In the genomic region with DNA sequence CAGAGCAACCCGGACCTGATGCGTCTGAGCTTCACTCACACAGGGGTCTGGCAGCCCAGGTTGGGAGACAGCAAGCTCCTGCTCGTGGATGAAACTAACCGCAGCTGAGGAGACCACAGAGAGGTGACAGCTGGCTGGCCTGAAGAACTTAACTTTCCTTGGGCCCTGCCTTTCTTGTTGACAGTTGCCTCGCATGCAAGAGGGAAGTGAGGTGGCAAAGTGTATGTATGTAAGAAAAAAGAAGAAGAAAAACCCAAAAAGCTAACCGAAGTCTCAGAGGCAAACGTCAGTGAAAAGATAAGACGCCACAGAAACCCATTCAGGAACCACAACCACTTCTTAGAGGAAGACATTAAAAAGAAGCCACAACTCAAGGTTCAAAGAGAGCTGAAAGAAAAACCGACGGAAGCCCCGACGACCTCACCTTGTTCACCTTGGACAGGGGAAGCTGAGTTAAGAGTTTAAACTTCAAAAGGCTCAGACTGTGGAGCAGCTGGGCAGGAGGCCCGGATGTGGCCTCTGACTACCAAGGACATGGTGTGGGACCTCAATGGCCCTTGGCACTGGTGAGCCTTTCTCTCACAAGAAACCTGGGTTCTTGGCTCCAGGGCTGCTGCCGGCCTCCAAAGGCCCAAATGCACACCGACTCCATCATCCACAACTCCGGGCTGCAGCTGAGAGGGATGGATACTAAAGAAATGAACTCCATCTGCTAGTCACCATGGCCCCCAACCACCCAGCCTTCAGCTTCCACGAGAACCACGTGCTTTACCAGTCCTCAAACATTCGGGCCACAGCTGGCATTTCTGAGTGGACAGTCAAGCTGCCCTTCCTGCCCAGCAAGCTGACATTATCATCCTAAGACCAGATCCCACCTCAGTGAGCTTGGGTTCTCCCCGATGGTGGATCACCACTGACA, we compare ENCODE assay signal across 7 mouse cellular contexts. TPM values are rescaled to one million over a fixed set of nuclear protein-coding genes. Genes with fewer than 3 reads are reported as not detected.
DNase-seq lines count a peak whose midpoint lies in the region; ATAC-seq lines count a peak whose summit lies in the region.

No protein-coding gene starts in this region.

- no peak for ATAC-seq in forebrain, embryonic 11.5 days (replicated peaks; ENCODE audit: low FRiP score)
- no peak for ATAC-seq in kidney, embryonic 16.5 days (ENCODE audit: low FRiP score, low TSS enrichment)

- H3K9me3 ChIP-seq in forebrain, embryonic 11.5 days (ENCODE audit: control insufficient read depth, low read length) = no peaks in the 10 kb centered on the region
- no peaks in the 10 kb centered on the region for H3K9me3 ChIP-seq in kidney, embryonic 16.5 days (ENCODE audit: low read length)

- H3K4me3 ChIP-seq in forebrain, embryonic 11.5 days (ENCODE audit: low read depth, low read length) = peak overlapping the region; percentile 82
- peak overlapping the region; percentile 86 for H3K4me3 ChIP-seq in kidney, embryonic 16.5 days (ENCODE audit: low read length)

- no peak overlapping the region for H3K27ac ChIP-seq in forebrain, embryonic 11.5 days (ENCODE audit: low read depth, low read length)
- no peak overlapping the region for H3K27ac ChIP-seq in kidney, embryonic 16.5 days (ENCODE audit: low read length)

- 75% methylated on average over 20 of the region's 20 CpGs for WGBS in forebrain, embryonic 11.5 days
- 55% methylated on average over 20 of the region's 20 CpGs for WGBS in kidney, embryonic 16.5 days

- DNase-seq in thymus, postnatal 14 days = peak; percentile 21
- no peak for DNase-seq in thymus, postnatal 4 days
- no peak for DNase-seq in forebrain, embryonic 11.5 days (ENCODE audit: low spot score)
- DNase-seq in neural tube, embryonic 10.5 days (ENCODE audit: extremely low spot score, low spot score) = peak; percentile 29
- no peak for DNase-seq in urinary bladder, postnatal 10 days (ENCODE audit: low spot score)
- DNase-seq in frontal cortex, postnatal 10 days (ENCODE audit: low spot score in 2 of 2) = no peak

- H3K27me3 ChIP-seq in forebrain, embryonic 11.5 days (ENCODE audit: control insufficient read depth, insufficient read depth, low read length) = no peaks in the 10 kb centered on the region
- H3K27me3 ChIP-seq in kidney, embryonic 16.5 days (ENCODE audit: insufficient read depth, low read length) = no peaks in the 10 kb centered on the region

- peak overlapping the region; percentile 81 for H3K9ac ChIP-seq in forebrain, embryonic 11.5 days (ENCODE audit: low read length)
- H3K9ac ChIP-seq in kidney, embryonic 16.5 days (replicated peaks; ENCODE audit: low read length) = peak overlapping the region; percentile 81

- H3K36me3 ChIP-seq in forebrain, embryonic 11.5 days (ENCODE audit: control insufficient read depth, insufficient read depth, low read length) = no peaks in the 10 kb centered on the region; the same call in 1 of the 2 replicates
- peaks cover 7% of the 10 kb centered on the region; the same call in 1 of the 2 replicates for H3K36me3 ChIP-seq in kidney, embryonic 16.5 days (ENCODE audit: insufficient read depth, low read length)

- peaks cover 33% of the 10 kb centered on the region for H3K4me1 ChIP-seq in forebrain, embryonic 11.5 days (replicated peaks; ENCODE audit: control insufficient read depth, insufficient read depth, low read length)
- H3K4me1 ChIP-seq in kidney, embryonic 16.5 days (ENCODE audit: insufficient read depth, low read length) = peaks cover 65% of the 10 kb centered on the region

- H3K4me2 ChIP-seq in forebrain, embryonic 11.5 days (ENCODE audit: low read depth, low read length, severe bottlenecking) = peak overlapping the region; percentile 97
- peak overlapping the region; percentile 98 for H3K4me2 ChIP-seq in kidney, embryonic 16.5 days (replicated peaks; ENCODE audit: low read depth, low read length)

RNA-seq across cellular contexts. Expression of a gene that starts 2.1 kb away (rescaled TPM):
- 27.1 and 27.4 TPM in 2 replicates for polyA plus RNA-seq in forebrain, embryonic 11.5 days (2014; fragmentation: Nextera tagmentation; extraction: Ambion mirVana)
- 16.4 and 17.8 TPM in 2 replicates for polyA plus RNA-seq in kidney, embryonic 16.5 days (2015; fragmentation: Nextera tagmentation; extraction: Ambion mirVana)

Comparison
In these comparisons a context has a peak if more than half of its experiments do, and no peak if none do; other contexts are left out.
1. DNase-seq: peak in thymus, postnatal 14 days (single experiment) and neural tube, embryonic 10.5 days (single experiment); none in thymus, postnatal 4 days (single experiment), forebrain, embryonic 11.5 days (single experiment), urinary bladder, postnatal 10 days (single experiment) and frontal cortex, postnatal 10 days (0 of 2).